Mouse (Mus musculus) brain, embryonic 14.5 days (tissue): Measurements from ENCODE around the gene Col26a1.

Source experiments
- CTCF ChIP-seq: fragments of 200-500 bp; IDR thresholded peaks from 2 replicates; pipeline ENCODE4 v1.5.1; 2012; ENCODE audit warnings: inconsistent platforms, mild to moderate bottlenecking, moderate library complexity, borderline replicate concordance; ENCODE audit not compliant: insufficient read depth, insufficient read length; ENCODE audit errors: extremely low read depth
- POLR2A ChIP-seq: fragments of 200-500 bp; IDR thresholded peaks from 2 replicates; pipeline ENCODE4 v1.6.1; 2012; ENCODE audit warnings: mild to moderate bottlenecking, inconsistent platforms, borderline replicate concordance; ENCODE audit not compliant: poor library complexity, insufficient read depth, insufficient read length, severe bottlenecking; ENCODE audit errors: extremely low read depth

GRCm38 (mm10) chr5:136918655-136919472 lies 35.9 kb upstream of the Col26a1 start:
- TF ChIP-seq CTCF = no peak
- TF ChIP-seq POLR2A = no peak
